38 mouse cellular contexts compared by ENCODE assay signal in genomic region chr7:13137340-13137739, GRCm38 (mm10). TPM values are rescaled to one million over a fixed set of nuclear protein-coding genes. Genes with fewer than 3 reads are reported as not detected.
"Had no signal": no experiment of that assay in that cellular context is flagged by ENCODE, and none has a peak within 500 bp of the region (broad histone marks: within the 10 kb centered on the region; RNA-seq: fewer than 3 reads in every experiment).

No protein-coding gene starts in this region.

- H3K9ac ChIP-seq: embryonic facial prominence, embryonic 15.5 days; forebrain, embryonic 12.5 days; forebrain, embryonic 13.5 days; forebrain, embryonic 15.5 days; forebrain, postnatal 0 days had no signal

- H3K4me1 ChIP-seq: embryonic facial prominence, embryonic 15.5 days; forebrain, embryonic 10.5 days; forebrain, embryonic 12.5 days; forebrain, embryonic 13.5 days; forebrain, embryonic 15.5 days; heart, embryonic 10.5 days had no signal

- H3K27me3 ChIP-seq: embryonic facial prominence, embryonic 15.5 days; forebrain, embryonic 12.5 days; forebrain, embryonic 13.5 days; forebrain, embryonic 15.5 days had no signal

- H3K4me3 ChIP-seq: embryonic facial prominence, embryonic 15.5 days; erythroblast, embryonic 14.5 days; forebrain, embryonic 10.5 days; forebrain, embryonic 12.5 days; forebrain, embryonic 13.5 days; forebrain, embryonic 15.5 days; gastrocnemius, adult 2 months; heart, adult 2 months; heart, embryonic 10.5 days had no signal

- DNase-seq: cerebellum, adult 2 months; cerebellum, adult 8-10 months; cerebellum, adult 9-10 months; cerebellum, adult 9-11 months; cerebellum, postnatal 10 days; cerebellum, postnatal 14 days; cerebellum, postnatal 25 days; cerebellum, postnatal 36 days; embryo, embryonic 11 days; forebrain, postnatal 0 days; gastrocnemius, adult 2 months; gastrocnemius, postnatal 10 days; gastrocnemius, postnatal 14 days; gastrocnemius, postnatal 25 days; gastrocnemius, postnatal 36 days; heart, adult 11 months; heart, adult 18-20 months; heart, adult 2 months had no signal

- H3K9me3 ChIP-seq: embryonic facial prominence, embryonic 15.5 days; forebrain, embryonic 10.5 days; forebrain, embryonic 12.5 days; forebrain, embryonic 13.5 days; forebrain, embryonic 15.5 days; heart, embryonic 10.5 days had no signal

- H3K4me2 ChIP-seq: embryonic facial prominence, embryonic 15.5 days; forebrain, embryonic 12.5 days; forebrain, embryonic 13.5 days; forebrain, embryonic 15.5 days had no signal

- ATAC-seq: forebrain, embryonic 13.5 days; forebrain, embryonic 14.5 days; forebrain, embryonic 15.5 days; forebrain, embryonic 16.5 days; forebrain, postnatal 0 days had no signal

- H3K36me3 ChIP-seq: embryonic facial prominence, embryonic 15.5 days; forebrain, embryonic 10.5 days; forebrain, embryonic 12.5 days; forebrain, embryonic 15.5 days; heart, embryonic 10.5 days had no signal

- H3K27ac ChIP-seq: embryonic facial prominence, embryonic 15.5 days; forebrain, embryonic 10.5 days; forebrain, embryonic 12.5 days; forebrain, embryonic 13.5 days; forebrain, embryonic 15.5 days; gastrocnemius, adult 2 months; heart, adult 2 months; heart, embryonic 10.5 days had no signal

RNA-seq across cellular contexts. Expression of gene Vmn1r87, which starts 2.6 kb away (rescaled TPM):
- total RNA-seq: common myeloid progenitor, adult 5-6 weeks; forebrain, postnatal 0 days; gastrocnemius, adult 18-20 months; gastrocnemius, adult 2 months; gastrocnemius, adult 8-10 months; gastrocnemius, postnatal 10 days; gastrocnemius, postnatal 14 days; gastrocnemius, postnatal 25 days; gastrocnemius, postnatal 36 days; gastrocnemius, postnatal 4 days; granulocyte monocyte progenitor cell, adult 5-6 weeks; heart, adult 18-20 months; heart, adult 2 months; heart, adult 8-10 months had no signal
- polyA plus RNA-seq: cerebellum, adult 2 months; cortical plate, adult 2 months; embryonic facial prominence, embryonic 11.5 days; embryonic facial prominence, embryonic 15.5 days; erythroblast, embryonic 14.5 days; forebrain, embryonic 10.5 days; forebrain, embryonic 11.5 days; forebrain, embryonic 12.5 days; forebrain, embryonic 13.5 days; forebrain, embryonic 14.5 days; forebrain, embryonic 15.5 days; forebrain, embryonic 16.5 days; forebrain, postnatal 0 days; frontal cortex, adult 2 months; gonadal fat pad, adult 2 months; heart, adult 2 months; heart, embryonic 10.5 days had no signal

RNA-seq across cellular contexts. Expression of gene Vmn1r86, which starts 17.6 kb away (rescaled TPM):
- total RNA-seq: common myeloid progenitor, adult 5-6 weeks; forebrain, postnatal 0 days; gastrocnemius, adult 18-20 months; gastrocnemius, adult 2 months; gastrocnemius, adult 8-10 months; gastrocnemius, postnatal 10 days; gastrocnemius, postnatal 14 days; gastrocnemius, postnatal 25 days; gastrocnemius, postnatal 36 days; gastrocnemius, postnatal 4 days; granulocyte monocyte progenitor cell, adult 5-6 weeks; heart, adult 18-20 months; heart, adult 2 months; heart, adult 8-10 months had no signal
- polyA plus RNA-seq: cerebellum, adult 2 months; cortical plate, adult 2 months; embryonic facial prominence, embryonic 11.5 days; embryonic facial prominence, embryonic 15.5 days; erythroblast, embryonic 14.5 days; forebrain, embryonic 10.5 days; forebrain, embryonic 11.5 days; forebrain, embryonic 12.5 days; forebrain, embryonic 13.5 days; forebrain, embryonic 14.5 days; forebrain, embryonic 15.5 days; forebrain, embryonic 16.5 days; forebrain, postnatal 0 days; frontal cortex, adult 2 months; gonadal fat pad, adult 2 months; heart, adult 2 months; heart, embryonic 10.5 days had no signal

RNA-seq across cellular contexts. Expression of gene Vmn1r88, which starts 22.0 kb away (rescaled TPM):
- total RNA-seq: forebrain, postnatal 0 days; granulocyte monocyte progenitor cell, adult 5-6 weeks had no signal
- polyA plus RNA-seq: cerebellum, adult 2 months; cortical plate, adult 2 months; embryonic facial prominence, embryonic 11.5 days; erythroblast, embryonic 14.5 days; forebrain, embryonic 10.5 days; forebrain, embryonic 12.5 days; forebrain, embryonic 13.5 days; forebrain, embryonic 14.5 days; forebrain, embryonic 15.5 days; forebrain, embryonic 16.5 days; forebrain, postnatal 0 days; frontal cortex, adult 2 months; gonadal fat pad, adult 2 months; heart, adult 2 months; heart, embryonic 10.5 days had no signal

RNA-seq across cellular contexts. Expression of gene Vmn1r85, which starts 42.4 kb away (rescaled TPM):
- total RNA-seq: common myeloid progenitor, adult 5-6 weeks; gastrocnemius, adult 18-20 months; gastrocnemius, adult 2 months; gastrocnemius, adult 8-10 months; gastrocnemius, postnatal 10 days; gastrocnemius, postnatal 14 days; gastrocnemius, postnatal 25 days; gastrocnemius, postnatal 36 days; gastrocnemius, postnatal 4 days; granulocyte monocyte progenitor cell, adult 5-6 weeks; heart, adult 18-20 months; heart, adult 2 months; heart, adult 8-10 months had no signal
- polyA plus RNA-seq: cerebellum, adult 2 months; cortical plate, adult 2 months; embryonic facial prominence, embryonic 11.5 days; embryonic facial prominence, embryonic 15.5 days; erythroblast, embryonic 14.5 days; forebrain, embryonic 10.5 days; forebrain, embryonic 11.5 days; forebrain, embryonic 12.5 days; forebrain, embryonic 13.5 days; gonadal fat pad, adult 2 months; heart, adult 2 months; heart, embryonic 10.5 days had no signal
